Mouse (Mus musculus) cerebellum, adult 9-10 months (tissue): ENCODE measurements around the gene Tpmt.

ENCODE experiments used
- DNase-seq: peaks from one replicate; pipeline ENCODE4 v3.0.0; 2022

Gene Tpmt

DNA sequence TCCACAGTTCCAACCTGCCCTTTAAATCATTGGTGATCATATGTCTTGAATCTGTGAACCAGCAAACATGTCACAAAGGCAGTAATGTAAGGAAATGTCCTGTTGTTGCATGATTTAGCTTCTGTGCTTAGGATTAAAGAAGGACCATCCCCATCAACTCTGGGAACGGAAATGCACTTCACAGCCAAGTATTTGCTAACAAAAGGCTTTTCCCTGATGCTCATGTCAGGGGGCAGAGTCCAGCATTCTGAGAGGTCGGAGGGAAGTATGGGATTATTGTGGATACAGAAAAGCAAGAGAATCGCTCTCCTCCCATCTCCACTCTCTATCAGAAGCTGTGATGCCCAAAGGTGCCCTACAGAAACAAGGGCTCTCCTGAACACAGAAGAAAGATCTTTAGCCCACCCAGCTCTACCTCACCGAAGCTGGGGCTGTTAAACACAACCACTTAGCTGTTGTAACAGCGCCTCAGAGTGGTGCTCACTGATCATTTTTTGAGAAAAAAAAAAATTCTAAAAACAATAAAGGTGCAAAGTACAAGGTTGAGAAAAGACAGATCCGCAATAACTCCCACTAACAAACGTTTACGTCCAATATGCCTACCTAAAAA is 2.4 kb downstream of the Tpmt start:
- DNase-seq: peak; percentile 44

DNA sequence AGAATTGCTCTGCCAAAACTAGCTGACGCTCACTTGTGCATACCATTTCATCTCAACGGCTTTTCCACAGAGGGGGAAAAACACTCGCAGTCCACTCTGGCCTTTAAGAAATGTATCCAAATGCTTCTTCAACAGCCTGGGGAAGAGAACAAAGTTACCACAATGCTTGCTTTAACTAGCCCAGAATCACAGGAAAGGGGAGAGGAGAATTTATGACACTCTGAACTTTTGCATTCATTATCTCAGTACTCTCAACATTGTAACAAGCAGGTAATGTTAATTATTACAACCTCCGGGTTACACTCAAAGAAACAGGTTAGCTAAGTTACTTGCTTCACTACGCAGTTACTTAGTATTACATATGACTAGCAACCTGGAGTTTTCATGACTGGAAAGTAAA is 4.5 kb downstream of the Tpmt start:
- DNase-seq: no peak

DNA sequence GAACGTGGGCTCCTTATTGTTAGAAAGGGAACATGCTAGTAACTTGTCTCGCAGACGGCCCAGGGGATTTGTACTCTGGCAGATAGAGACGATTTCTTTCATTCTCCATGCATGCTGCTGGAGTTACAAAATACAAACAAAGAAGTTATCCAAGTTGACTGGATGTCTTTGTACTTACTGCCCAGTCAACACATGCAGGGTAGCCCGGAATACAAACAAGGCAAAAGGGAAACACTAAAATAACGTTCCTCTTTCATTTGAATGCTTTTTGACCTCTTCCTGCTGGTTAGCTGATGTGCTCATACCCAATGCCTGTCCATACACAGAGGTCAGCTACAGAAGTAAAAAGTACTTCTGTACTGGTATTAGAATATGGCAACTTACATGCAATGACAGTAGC is 6.6 kb downstream of the Tpmt start:
- DNase-seq: no peak

DNA sequence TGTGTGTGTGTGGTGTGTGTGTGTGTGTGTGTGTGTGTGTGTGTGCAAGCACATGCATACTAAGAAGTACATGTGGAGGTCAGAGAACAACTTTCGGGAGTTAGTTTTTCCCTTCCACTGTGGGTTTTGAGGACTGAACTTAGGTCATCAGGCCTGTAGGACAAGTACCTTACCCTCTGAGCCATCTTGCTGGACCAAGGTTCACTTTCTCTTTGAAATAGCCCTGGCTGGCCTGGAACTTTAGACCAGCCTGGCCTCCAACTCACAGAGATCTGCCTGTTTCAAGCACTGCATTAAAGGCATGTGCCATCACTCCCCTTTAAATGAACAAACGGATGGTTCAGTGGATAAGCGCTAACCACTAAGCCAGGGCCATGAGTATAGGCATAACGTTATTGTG is 10.9 kb downstream of the Tpmt start:
- DNase-seq: no peak

DNA sequence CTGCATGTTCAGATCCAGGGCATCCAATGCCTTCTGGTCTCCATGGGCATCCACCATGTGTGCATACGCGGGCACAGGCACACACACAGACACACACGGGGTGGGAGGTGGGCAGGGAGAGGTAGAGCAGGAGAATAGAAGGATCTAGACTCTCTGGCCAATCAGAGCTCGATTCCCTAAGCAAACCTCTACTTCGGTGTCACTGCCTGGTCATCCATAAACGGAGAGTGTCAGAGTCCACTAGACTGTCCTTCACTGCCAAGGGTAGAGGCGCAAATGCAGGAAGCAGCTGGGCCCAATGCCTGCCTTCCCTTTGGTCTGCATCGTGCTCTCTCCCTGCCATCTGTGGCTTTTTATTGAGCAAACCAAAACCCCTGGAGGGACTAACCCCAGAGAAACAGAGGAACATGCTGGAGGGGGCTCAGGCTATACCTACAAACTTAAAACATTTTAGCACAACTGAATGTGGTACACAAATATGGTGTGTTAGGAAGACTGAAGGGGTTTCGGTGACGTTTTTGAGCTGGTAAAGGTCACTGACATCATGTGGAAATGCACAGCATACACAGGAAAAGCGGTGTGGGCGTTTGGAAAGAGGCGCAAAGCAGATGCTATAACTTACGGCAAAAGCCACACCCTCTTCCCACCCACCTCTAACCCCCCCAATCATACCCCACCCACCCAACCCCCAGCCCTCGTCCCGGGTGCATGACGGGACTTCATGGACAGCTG is 14.0 kb downstream of the Tpmt start:
- no peak for DNase-seq

DNA sequence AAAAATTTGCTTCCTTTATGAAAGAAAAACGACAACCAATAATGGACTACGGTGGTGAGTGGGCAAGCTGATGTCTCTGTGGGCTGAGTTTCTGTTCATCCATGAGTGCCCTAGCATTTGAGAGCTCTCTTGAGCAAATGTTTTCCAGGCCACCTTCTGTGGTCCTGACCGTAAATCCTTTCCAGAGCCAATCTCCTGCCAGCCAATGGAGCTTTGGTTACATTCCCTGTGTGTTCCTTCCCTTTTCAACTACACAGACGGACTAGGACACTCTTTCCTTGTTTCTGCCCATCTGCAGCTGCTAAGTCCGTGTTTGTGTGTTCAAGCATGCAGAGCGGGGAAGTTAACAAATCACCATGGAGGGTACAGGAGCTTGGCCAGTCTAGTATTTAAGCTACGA is 23.7 kb downstream of the Tpmt start:
- DNase-seq: no peak

DNA sequence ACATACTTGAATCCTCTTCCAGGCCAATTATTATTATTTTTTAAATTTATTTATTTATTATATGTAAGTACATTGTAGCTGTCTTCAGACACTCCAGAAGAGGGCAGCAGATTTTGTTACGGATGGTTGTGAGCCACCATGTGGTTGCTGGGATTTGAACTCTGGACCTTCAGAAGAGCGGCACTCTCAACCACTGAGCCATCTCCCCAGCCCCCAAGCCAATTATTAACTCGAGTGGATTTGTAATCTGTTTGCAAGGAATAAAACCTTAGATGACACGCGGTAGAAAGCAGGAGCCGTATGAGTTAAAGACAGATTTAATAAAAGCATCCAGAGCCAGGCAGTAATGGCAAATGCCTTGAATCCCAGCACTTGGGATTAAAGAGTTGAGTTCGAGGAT is 24.8 kb downstream of the Tpmt start:
- DNase-seq: no peak

DNA sequence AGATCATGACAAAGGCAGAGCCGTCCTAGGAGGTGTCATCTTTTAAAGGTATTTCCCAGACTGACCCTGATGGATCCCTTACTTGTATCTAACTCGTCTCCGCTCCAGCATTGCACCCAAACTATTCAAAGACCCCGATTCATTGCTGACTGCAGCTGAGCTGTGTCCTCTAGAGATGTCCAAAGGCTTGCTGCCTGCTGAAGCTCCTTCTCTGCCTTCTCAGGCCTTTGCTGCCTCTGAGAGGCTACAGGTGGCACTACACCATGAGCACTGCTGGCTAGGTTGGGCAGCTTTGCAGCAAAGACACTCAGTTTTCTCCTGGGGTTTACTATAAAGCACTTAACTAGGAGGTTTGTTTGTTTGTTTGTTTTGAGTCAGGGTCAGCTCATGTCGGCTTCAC is 27.3 kb downstream of the Tpmt start:
- peak; percentile 63 for DNase-seq

DNA sequence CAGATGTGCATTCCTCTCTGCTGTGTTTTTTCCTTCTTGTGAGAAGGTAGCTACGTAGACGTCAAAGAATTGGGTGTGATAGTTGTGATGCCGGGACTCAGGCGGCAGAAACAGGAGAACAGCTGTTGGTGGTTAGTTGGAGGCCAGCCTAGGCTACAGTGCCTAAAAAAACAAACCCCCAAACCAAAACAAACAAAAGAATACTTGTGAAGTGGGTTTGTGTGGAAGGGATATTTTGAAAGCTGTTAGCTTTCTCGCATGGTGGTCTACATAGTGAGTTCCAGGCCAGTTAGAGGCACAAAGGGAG is 29.4 kb downstream of the Tpmt start:
- DNase-seq: no peak

DNA sequence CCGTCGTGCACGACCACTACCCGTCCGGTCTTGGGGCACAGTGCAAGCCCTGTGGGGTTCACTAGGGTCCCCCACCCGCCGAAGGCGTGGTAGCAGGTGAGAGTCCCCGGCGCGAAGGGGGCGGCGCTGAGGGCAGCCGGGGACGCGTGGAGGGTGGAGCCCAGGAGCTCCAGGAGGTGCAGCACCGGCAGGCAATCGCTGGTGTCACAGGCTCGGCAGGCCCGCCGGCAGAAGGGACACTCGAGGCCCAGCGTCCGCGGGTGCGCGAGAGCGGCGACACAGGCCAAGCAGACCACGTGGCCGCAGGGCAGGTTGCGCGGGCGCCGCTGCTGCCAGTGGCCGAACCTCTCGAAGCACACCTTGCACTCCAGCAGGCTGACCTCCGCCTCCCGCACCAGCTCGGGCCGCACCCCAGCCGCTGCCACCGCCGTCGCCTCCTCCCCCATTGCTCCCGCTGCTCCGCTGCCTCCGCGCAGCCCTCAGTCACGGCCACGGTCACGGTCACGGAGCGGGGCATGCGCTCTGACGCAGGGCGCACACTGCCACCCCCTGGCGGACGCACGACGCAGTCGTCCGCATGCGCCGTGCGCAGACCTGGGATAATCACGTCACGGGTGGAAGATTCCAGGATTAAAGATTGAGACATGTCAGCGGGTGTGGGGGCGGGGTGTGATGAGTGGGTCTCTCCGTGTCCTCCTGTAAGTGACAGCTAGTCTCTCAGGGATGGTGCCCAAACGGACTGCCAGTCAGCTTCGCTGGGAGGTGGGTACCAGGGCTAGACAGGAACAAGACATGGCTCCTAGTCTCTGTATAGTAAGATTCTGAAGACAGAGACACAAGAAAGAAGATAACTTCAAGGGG is 30.0 kb downstream of the Tpmt start, which contains the start of gene Nhlrc1:
Gene Nhlrc1, minus strand, starts transcription at position 517 of the 861 bp plus-strand sequence.
- peak; percentile 88 for DNase-seq

DNA sequence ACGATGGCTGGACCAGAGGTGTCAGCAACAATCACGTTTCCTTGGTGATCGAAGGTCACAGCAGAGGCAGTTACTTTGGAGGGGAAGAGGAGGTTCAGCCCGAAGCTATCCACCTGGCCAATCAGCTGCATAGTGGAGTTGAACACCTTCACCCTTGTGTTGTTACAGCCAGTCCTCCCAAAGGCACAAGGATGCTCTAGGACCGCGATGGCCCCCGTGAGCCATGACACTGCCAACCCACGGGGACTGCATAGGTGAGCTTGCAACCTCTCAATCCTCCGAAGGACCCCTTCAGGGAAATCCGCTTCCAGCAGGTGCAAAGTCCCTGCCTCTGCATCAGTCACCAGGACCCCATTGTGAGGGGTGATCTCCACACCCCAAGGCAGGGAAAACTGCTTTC is 30.8 kb downstream of the Tpmt start:
- DNase-seq: no peak

DNA sequence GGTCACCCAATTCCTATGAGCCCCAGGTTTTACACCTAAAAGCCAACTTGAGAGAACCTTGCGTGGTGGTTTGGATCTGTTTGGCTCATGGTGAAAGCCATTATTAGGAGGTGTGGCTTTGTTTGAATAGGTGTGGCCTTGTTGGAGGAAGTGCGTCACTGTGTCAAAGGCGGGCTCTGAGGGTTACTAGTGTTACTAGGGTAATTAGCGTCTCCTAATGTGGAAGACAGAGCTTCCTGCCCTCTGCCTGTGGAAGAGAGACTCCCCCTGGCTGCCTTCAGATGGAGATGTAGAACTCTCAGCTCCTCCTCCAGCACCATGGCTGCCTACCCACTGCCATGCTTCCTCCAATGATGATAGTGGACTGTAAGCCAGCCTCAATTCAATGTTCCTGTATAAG is 42.9 kb downstream of the Tpmt start:
- DNase-seq: no peak

DNA sequence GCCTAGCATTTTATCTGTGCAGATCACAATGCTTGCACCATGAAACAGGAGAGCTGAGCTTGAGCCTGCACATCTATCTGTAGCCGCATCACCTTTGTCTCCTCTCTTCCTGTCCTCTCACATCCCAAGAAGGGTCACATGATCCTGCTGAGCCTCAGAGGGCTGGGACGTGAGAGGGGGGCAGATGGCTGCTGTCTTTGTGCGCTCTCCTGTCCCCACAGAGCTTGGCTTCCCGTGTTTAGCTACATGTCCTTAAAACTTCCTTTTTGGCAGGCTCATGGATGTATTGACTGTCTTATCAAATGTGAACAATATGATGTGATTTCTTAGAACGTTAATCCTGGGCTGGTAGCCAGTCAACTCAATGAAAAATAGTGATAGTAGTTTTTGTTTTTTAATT is 45.0 kb downstream of the Tpmt start:
- DNase-seq: no peak

DNA sequence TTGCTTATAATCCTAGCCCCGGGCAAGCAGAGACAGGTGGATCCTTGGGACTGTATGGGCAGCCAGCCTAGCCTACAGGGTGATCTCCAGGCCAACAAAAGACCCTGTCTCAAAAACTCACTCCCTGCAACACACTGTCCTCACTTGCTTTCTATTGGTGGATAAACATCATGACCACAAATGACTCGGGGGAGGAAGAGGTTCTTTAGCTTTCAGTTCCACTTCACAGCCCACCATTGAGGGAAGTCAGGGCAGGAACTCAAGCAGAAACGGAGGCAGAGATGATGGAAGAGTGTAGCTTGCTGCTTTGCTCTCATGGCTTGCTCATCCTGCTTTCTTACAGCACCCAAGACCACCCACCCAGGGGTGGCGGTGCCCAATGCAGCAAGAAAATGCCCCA is 47.2 kb downstream of the Tpmt start:
- DNase-seq: no peak

DNA sequence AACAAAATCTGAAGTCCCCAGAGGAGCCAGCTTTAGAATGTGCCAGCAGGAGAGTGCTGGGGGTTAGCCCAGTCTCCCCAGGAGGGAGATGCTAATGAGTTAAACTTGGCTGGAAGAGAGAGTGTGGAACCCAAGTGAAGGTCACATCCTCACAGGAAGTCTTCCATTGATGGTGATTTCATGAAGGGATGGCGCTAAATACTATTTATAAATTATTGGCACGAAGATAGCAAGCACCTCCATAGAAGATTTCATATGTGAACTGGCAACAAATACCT is 51.3 kb downstream of the Tpmt start:
- peak; percentile 85 for DNase-seq

DNA sequence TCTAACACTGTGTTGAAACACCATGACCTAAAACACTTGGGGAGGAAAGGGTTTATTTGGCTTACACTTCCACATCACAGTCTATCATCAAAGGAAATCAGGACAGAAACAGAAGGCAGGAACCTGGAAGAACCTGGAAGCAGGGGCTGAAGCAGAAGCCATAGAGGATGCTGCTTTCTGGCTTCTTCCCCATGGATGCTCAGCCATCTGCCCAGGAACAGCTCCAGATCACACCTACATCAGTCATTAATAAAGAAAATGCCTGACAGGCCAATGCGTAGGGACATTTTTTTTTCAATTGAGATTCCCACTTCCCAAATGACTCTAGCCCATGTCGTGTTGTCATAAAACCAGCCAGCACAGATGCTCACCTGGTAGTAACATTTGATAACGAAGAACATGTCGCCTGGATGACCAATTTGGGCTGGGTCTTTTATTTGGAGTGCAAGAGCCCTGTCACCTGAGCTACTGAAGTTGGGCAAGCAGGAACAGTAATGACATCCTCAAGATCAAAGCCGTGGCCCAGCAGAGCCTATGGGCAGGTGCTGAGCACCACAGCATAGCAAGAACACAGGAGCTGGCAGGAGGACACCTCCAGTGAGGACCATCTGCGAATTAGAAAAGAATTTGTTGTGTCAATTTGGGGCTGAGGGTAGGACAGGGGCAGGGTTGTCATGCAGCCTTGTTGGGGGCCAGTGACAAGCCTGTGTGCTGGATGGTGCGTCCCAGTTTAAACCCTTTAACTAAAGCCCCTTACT is 51.8 kb downstream of the Tpmt start:
- peak; percentile 80 for DNase-seq

DNA sequence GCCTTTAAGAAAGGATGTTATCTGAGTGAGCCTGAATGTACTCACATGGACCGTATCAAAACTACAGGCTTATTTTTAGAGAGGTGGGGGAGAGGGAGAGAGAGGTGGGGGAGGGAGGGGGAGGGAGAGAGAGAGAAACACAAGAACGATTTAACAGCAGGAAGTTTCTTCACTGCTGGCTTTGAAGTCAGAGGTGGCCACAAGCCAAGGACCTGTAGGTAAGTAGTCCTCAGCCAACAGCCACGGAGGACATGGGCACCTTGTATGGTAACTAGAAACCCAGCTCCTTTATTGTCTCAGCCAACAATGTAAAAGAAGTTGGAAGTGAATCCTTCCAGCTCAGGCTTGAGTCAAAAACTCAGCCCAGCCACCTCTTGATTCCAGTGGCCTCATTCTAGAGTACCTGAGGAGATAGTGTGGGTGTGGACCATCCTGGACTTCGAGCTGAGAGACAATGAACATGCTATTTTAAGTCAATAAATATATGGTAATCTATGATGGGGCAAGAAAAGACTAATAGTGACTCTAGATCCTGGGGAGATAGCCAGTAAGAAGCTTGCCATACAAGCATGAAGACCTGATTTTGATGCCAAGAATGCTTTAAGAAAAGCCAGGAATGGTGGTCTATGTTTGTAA is 54.0 kb downstream of the Tpmt start:
- no peak for DNase-seq

DNA sequence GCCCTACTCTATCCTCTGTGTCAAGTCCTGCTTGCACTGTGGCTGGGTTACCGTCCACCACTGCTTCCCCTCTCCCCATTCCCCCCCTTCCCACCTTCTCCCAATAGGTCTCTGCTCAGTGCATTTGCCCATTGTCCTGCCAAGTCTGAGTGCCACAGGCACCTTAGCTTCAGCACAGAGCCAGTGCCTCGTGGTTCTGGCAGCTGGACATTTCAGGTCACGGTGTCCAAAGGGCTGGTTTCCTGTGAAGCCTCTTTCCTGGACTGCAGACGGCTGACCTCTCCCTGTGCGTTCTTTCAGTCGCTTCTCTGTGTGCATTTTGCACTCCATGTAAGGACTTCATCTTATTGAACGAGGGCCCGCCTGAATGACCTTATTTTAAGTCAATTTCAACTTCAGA is 56.6 kb downstream of the Tpmt start:
- no peak for DNase-seq

DNA sequence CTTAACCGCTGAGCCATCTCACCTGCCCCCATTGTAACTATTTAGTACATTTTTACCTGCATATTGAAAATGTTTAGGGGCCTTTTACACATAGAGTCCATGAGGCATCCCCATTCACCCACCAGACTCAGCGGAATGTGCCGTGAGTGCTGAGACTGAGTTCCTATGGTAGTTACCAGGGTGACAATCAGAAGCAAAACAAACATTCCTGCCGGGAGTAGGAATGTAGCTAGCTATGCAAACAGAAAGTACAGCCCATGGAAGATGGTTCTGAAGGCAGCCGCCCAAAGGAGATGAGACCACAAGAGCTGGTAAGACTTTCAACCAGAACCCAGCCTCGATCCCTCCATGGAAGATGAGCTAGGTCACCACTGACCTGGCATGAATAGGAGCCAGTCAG is 58.3 kb downstream of the Tpmt start:
- DNase-seq: no peak

DNA sequence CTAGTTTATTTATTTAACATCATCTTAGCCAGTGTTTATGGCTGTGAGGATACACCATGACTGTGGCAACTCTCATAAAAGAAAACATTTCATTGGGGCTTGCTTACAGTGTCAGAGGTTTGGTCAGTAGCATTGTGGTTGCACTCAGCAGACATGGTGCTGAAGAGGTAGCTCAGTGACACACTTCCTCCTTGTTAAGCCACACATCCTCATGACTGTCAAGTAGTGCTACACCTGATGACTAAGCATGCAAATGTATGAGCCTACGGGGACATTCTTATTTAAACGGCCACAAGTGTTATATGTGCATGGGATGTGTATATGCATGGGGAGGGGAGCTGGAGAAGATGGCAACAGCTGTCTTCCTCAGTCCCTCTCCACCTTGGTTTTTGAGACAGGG is 60.7 kb downstream of the Tpmt start:
- DNase-seq: no peak

DNA sequence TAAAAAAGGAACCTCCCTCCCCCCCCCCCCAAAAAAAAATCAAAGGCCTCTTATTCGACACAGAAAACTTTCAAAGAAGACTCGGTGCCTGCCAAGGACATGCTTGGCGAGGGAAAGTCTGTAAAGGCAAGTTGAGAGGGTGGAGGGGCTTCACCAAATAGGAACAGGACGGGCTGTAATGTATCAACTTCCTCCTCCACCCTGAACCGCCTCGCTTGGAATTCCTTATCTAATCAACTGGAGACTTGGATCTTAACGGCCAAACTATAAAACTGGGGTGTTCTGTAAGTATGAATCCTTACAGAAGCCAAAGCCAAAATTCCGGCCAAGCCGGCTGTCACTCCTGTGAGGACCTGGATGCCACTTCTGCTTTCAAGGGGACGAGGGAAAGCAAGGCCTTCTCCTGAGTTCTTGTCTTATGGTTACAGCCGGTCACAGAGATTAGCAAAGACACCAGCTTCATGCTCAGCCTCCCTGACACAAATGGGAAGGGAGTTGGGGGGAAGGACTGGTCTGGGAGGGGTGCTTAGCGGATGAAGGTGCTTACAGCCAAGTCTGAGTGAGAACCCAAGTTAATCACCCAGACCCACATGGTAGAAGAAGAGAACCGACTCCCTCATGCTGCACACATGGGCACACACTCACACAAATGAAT is 64.6 kb downstream of the Tpmt start:
- no peak for DNase-seq

DNA sequence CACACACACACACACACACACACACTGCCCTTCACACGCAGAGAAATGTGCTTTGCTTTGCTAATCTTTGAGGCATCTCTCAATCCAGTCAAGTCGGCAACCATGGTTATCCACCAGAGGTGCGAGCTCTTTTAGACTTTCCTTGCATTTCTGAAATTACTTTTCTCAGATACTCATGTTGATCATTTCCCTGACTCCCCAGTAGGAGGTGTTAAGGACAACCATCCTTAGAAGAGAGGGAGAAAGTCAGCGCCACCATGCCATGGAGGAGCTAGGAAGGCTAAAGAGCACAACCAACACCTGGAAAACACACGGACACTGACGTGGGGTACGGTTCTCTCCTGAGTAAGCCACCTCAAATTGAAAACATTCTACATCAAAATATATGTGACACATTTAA is 68.0 kb downstream of the Tpmt start:
- no peak for DNase-seq

DNA sequence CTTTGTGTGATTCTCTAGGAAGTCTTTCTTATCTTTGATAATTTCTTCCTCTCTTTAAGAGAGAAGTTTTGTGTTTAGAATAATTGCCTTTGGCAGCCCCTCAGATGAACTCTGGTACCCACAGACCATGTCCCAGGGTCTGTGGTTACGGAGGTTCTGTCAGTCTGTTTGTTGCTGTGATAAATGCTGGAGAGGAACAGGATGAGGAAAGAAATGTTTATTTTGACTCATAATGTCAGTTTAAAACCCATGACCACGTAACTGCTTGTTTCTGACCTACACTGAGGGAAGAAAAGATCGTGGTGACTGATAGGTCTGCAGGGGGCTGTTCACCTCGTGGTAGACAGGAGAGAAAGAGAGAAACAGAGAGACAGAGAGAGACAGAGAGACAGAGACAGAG is 68.6 kb downstream of the Tpmt start:
- DNase-seq: no peak
